Mouse (Mus musculus) intestine, embryonic 15.5 days (tissue): ENCODE measurements around the gene Ctsd. TPM values are rescaled to one million over a fixed set of nuclear protein-coding genes. Genes with fewer than 3 reads are reported as not detected.

ENCODE experiments used
- ATAC-seq: fragments of 200-750 bp; cut with Nextera tagmentation; 2 replicates; pipeline ENCODE4 v1.8.0; 2017; ENCODE audit warnings: moderate TSS enrichment, moderate library complexity
- H3K27ac ChIP-seq: fragments of 300-500 bp; sonication (generic); 2 replicates; pipeline ENCODE4 v1.5.1; 2015; ENCODE audit warnings: mild to moderate bottlenecking, inconsistent platforms
- H3K27me3 ChIP-seq: fragments of 300-500 bp; sonication (generic); replicated peaks from 2 replicates; pipeline ENCODE4 v1.6.1; 2015; ENCODE audit warnings: inconsistent platforms
- H3K36me3 ChIP-seq: fragments of 300-500 bp; sonication (generic); 2 replicates; pipeline ENCODE4 v1.6.1; 2015; ENCODE audit warnings: inconsistent platforms
- H3K4me1 ChIP-seq: fragments of 300-500 bp; sonication (generic); replicated peaks from 2 replicates; pipeline ENCODE4 v1.6.1; 2015; ENCODE audit warnings: inconsistent platforms
- H3K4me2 ChIP-seq: fragments of 300-500 bp; sonication (generic); replicated peaks from 2 replicates; pipeline ENCODE4 v1.6.1; 2015; ENCODE audit warnings: mild to moderate bottlenecking, inconsistent platforms
- H3K4me3 ChIP-seq: fragments of 300-500 bp; sonication (generic); replicated peaks from 2 replicates; pipeline ENCODE4 v1.5.1; 2015; ENCODE audit warnings: inconsistent platforms
- H3K9ac ChIP-seq: fragments of 300-500 bp; sonication (generic); 2 replicates; pipeline ENCODE4 v1.6.1; 2015; ENCODE audit warnings: inconsistent platforms
- H3K9me3 ChIP-seq: fragments of 300-500 bp; sonication (generic); 2 replicates; pipeline ENCODE4 v1.6.1; 2016; ENCODE audit warnings: inconsistent platforms
- WGBS: fragments of 180-500 bp; shearing (Covaris S2); methylation state at CpG from one replicate; pipeline ENCODE4 v1.1.7; 2015; 5-methylcytosine and 5-hydroxymethylcytosine counted together
- polyA plus RNA-seq: library from polyadenylated mRNA; unstranded; fragments of >200 nt; fragmentation: Nextera tagmentation; extraction: Ambion mirVana; gene quantifications from 2 replicates; pipeline ENCODE4 v1.2.1, GENCODE M21; 2015

Gene Ctsd
- polyA plus RNA-seq, 1 experiment from 2014 or later: 282 TPM

GRCm38 (mm10) chr7:142382567-142382966 lies 5.3 kb downstream of the Ctsd start, which contains the start of gene Gm49369:
Gene Gm49369, minus strand, starts transcription at chr7:142382667.
- H3K4me3 ChIP-seq: no peak within 1 kb of the TSS
- peaks cover 17% of the 10 kb centered on the region for H3K4me1 ChIP-seq

GRCm38 (mm10) chr7:142381175-142381574 lies 6.7 kb downstream of the Ctsd start:
- ATAC-seq: no peak
- H3K27me3 ChIP-seq: no peaks in the 10 kb centered on the region
- H3K4me3 ChIP-seq: no peak overlapping the region
- H3K4me2 ChIP-seq: no peak overlapping the region
- H3K36me3 ChIP-seq: peaks cover 65% of the 10 kb centered on the region
- H3K9me3 ChIP-seq: no peaks in the 10 kb centered on the region
- no peak overlapping the region for H3K9ac ChIP-seq
- 92% methylated on average over 4 of the region's 4 CpGs for WGBS
- H3K4me1 ChIP-seq: peaks cover 7% of the 10 kb centered on the region
- no peak overlapping the region for H3K27ac ChIP-seq

More at GRCm38 (mm10) chr7:142382567-142382966, 5.3 kb downstream of the Ctsd start, which contains the start of gene Gm49369:
- Histone ChIP-seq H3K27me3 (no peaks in the 10 kb centered on the region), H3K9me3 (no peaks in the 10 kb centered on the region), H3K4me2 (no peak within 1 kb of the TSS), H3K36me3 (peaks cover 54% of the 10 kb centered on the region), H3K27ac (no peak within 1 kb of the TSS), H3K9ac (no peak within 1 kb of the TSS)
- no peak for ATAC-seq
- WGBS: 90% methylated on average over 5 of the region's 5 CpGs

GRCm38 (mm10) chr7:142379186-142379585 lies 8.7 kb downstream of the Ctsd start:
- H3K9ac ChIP-seq: no peak overlapping the region
- H3K27ac ChIP-seq: no peak overlapping the region
- H3K9me3 ChIP-seq: no peaks in the 10 kb centered on the region
- ATAC-seq: no peak
- no peak overlapping the region for H3K4me3 ChIP-seq
- no peak overlapping the region for H3K4me2 ChIP-seq
- 66% methylated on average over 6 of the region's 6 CpGs for WGBS
- H3K27me3 ChIP-seq: no peaks in the 10 kb centered on the region
- no peaks in the 10 kb centered on the region for H3K4me1 ChIP-seq
- peaks cover 60% of the 10 kb centered on the region for H3K36me3 ChIP-seq

GRCm38 (mm10) chr7:142377233-142377925 lies 10.5 kb downstream of the Ctsd start:
- Histone ChIP-seq H3K9ac (no peak overlapping the region), H3K4me1 (no peaks in the 10 kb centered on the region; the same call in 1 of the 2 replicates), H3K9me3 (no peaks in the 10 kb centered on the region), H3K27me3 (peaks cover 3% of the 10 kb centered on the region), H3K4me2 (no peak overlapping the region), H3K36me3 (peaks cover 48% of the 10 kb centered on the region), H3K27ac (no peak overlapping the region), H3K4me3 (no peak overlapping the region)
- 72% methylated on average over 14 of the region's 14 CpGs for WGBS
- peak; percentile 18; the same call in 1 of the 2 replicates for ATAC-seq

- Histone ChIP-seq H3K9ac (no peak overlapping the region), H3K27me3 (peaks cover 15% of the 10 kb centered on the region), H3K9me3 (no peaks in the 10 kb centered on the region), H3K27ac (no peak overlapping the region), H3K4me1 (peaks cover 8% of the 10 kb centered on the region), H3K4me3 (no peak overlapping the region), H3K36me3 (peaks cover 41% of the 10 kb centered on the region), H3K4me2 (no peak overlapping the region)
- 80% methylated on average over 4 of the region's 4 CpGs for WGBS
- ATAC-seq: no peak
Measured at GRCm38 (mm10) chr7:142376096-142376495, 11.7 kb downstream of the Ctsd start.

GRCm38 (mm10) chr7:142375261-142375724 lies 12.5 kb downstream of the Ctsd start:
- Histone ChIP-seq H3K9ac (no peak overlapping the region), H3K36me3 (peaks cover 33% of the 10 kb centered on the region), H3K4me3 (no peak overlapping the region), H3K27ac (no peak overlapping the region), H3K4me2 (no peak overlapping the region), H3K9me3 (no peaks in the 10 kb centered on the region), H3K4me1 (peaks cover 8% of the 10 kb centered on the region), H3K27me3 (peaks cover 23% of the 10 kb centered on the region)
- WGBS: 79% methylated on average over 6 of the region's 6 CpGs
- ATAC-seq: no peak

- no peaks in the 10 kb centered on the region for H3K9me3 ChIP-seq
- no peak overlapping the region for H3K4me2 ChIP-seq
- no peak for ATAC-seq
- H3K4me3 ChIP-seq: no peak overlapping the region
- peaks cover 27% of the 10 kb centered on the region for H3K27me3 ChIP-seq
- H3K4me1 ChIP-seq: peaks cover 8% of the 10 kb centered on the region
- 92% methylated on average over 5 of the region's 5 CpGs for WGBS
- H3K36me3 ChIP-seq: peaks cover 27% of the 10 kb centered on the region
- H3K27ac ChIP-seq: no peak overlapping the region
- H3K9ac ChIP-seq: no peak overlapping the region
Measured at GRCm38 (mm10) chr7:142374413-142375015, 13.3 kb downstream of the Ctsd start.

- H3K4me2 ChIP-seq: peak within 1 kb of the TSS; percentile 87
- WGBS: 72% methylated on average over 8 of the region's 8 CpGs
- peaks cover 20% of the 10 kb centered on the region for H3K36me3 ChIP-seq
- H3K4me1 ChIP-seq: peaks cover 8% of the 10 kb centered on the region
- H3K9me3 ChIP-seq: no peaks in the 10 kb centered on the region
- peak within 1 kb of the TSS; percentile 39; the same call in 1 of the 2 replicates for H3K4me3 ChIP-seq
- H3K27ac ChIP-seq: no peak within 1 kb of the TSS
- no peak for ATAC-seq
- no peak within 1 kb of the TSS for H3K9ac ChIP-seq
- peaks cover 27% of the 10 kb centered on the region for H3K27me3 ChIP-seq
Measured at GRCm38 (mm10) chr7:142373641-142374412, 14.0 kb downstream of the Ctsd start, which contains the start of gene Ifitm10. Gene Ifitm10, minus strand, starts transcription at chr7:142373753.

GRCm38 (mm10) chr7:142373039-142373438 lies 14.8 kb downstream of the Ctsd start:
- no peak for ATAC-seq
- peaks cover 8% of the 10 kb centered on the region for H3K4me1 ChIP-seq
- no peak overlapping the region for H3K4me3 ChIP-seq
- no peak overlapping the region for H3K4me2 ChIP-seq
- WGBS: 73% methylated on average over 5 of the region's 5 CpGs
- peaks cover 27% of the 10 kb centered on the region for H3K27me3 ChIP-seq
- no peak overlapping the region for H3K9ac ChIP-seq
- peaks cover 15% of the 10 kb centered on the region for H3K36me3 ChIP-seq
- no peaks in the 10 kb centered on the region for H3K9me3 ChIP-seq
- no peak overlapping the region for H3K27ac ChIP-seq

- whole genome bisulfite sequencing: 2% methylated on average over 60 of the region's 64 CpGs
- ATAC-seq: peak; percentile 28
Measured at GRCm38 (mm10) chr7:142371768-142372661, 15.8 kb downstream of the Ctsd start.

GRCm38 (mm10) chr7:142371398-142371767 lies 16.5 kb downstream of the Ctsd start:
- H3K9me3 ChIP-seq: no peaks in the 10 kb centered on the region

More at GRCm38 (mm10) chr7:142371768-142372661, 15.8 kb downstream of the Ctsd start:
- Histone ChIP-seq H3K9me3 (no peaks in the 10 kb centered on the region), H3K4me1 (peaks cover 8% of the 10 kb centered on the region), H3K9ac (peak overlapping the region; percentile 40), H3K36me3 (peaks cover 11% of the 10 kb centered on the region), H3K4me3 (peak overlapping the region; percentile 39), H3K27me3 (peaks cover 27% of the 10 kb centered on the region), H3K27ac (no peak overlapping the region), H3K4me2 (peak overlapping the region; percentile 87)

More at GRCm38 (mm10) chr7:142371398-142371767, 16.5 kb downstream of the Ctsd start:
- Histone ChIP-seq H3K27me3 (peaks cover 27% of the 10 kb centered on the region), H3K4me2 (peak overlapping the region; percentile 87), H3K36me3 (peaks cover 6% of the 10 kb centered on the region), H3K27ac (no peak overlapping the region), H3K4me1 (peaks cover 8% of the 10 kb centered on the region), H3K9ac (no peak overlapping the region), H3K4me3 (peak overlapping the region; percentile 39)
- WGBS: 27% methylated on average over 11 of the region's 11 CpGs
- peak; percentile 5; the same call in 1 of the 2 replicates for ATAC-seq
